Mouse (Mus musculus) thymus, adult 2 months (tissue): ENCODE data around the gene H3f3a.

Experiments
- CTCF ChIP-seq: fragments of 200-500 bp; IDR thresholded peaks from 2 replicates; pipeline ENCODE4 v1.5.1; 2012; ENCODE audit warnings: mild to moderate bottlenecking, control low read depth, low read length, moderate library complexity, borderline replicate concordance; ENCODE audit not compliant: control insufficient read depth, poor library complexity, insufficient read depth; ENCODE audit errors: extremely low read depth
- POLR2A ChIP-seq: fragments of 200-500 bp; IDR thresholded peaks from 2 replicates; pipeline ENCODE4 v1.6.1; 2012; ENCODE audit warnings: mild to moderate bottlenecking, low read length, control low read depth, moderate library complexity; ENCODE audit not compliant: control insufficient read depth, poor library complexity, insufficient read depth; ENCODE audit errors: extremely low read depth

DNA sequence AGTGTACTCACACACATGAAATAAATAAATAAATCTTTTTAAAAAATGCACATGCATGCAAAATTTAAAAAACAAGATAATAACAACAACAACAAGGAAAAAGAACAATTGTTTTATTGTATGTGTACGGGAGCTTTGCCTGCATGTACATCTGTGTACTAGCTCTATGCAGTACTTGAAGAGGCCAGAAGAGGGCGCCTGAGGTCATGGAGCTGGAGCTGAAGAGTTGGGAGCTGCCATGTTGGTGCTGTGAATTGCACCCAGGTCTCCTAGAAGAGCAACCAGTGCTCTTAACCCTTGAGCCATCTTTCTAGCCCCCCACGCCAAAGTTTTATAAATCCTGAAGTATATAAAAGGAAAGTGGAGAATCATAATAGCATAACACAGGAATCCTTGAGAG lies 39.1 kb downstream of the H3f3a start:
- TF ChIP-seq CTCF (peak; percentile 63; the same call in 1 of the 2 replicates), POLR2A (no peak)
